Mouse (Mus musculus) right cerebral cortex, postnatal 4 days (tissue): ENCODE measurements at regions not wholly inside any gene's neighbourhood (a gene's known extent, or its start where the extent isn't known, plus 50 kb on each side); places are given as distances from the start of the nearest gene placed in this dataset.

Experiments
- DNase-seq: peaks from one replicate; pipeline ENCODE4 v3.0.0-alpha.2; 2022

GRCm38 (mm10) chr17:82731561-82731960 is 483.5 kb upstream of the Pkdcc start:
- no peak for DNase-seq

- no peak for DNase-seq
Observed at GRCm38 (mm10) chr17:82742445-82742844, 472.6 kb upstream of the Pkdcc start.

GRCm38 (mm10) chr17:82757400-82757799 is 457.7 kb upstream of the Pkdcc start:
- DNase-seq: no peak

- DNase-seq: no peak
Observed at GRCm38 (mm10) chr17:82779096-82779495, 436.0 kb upstream of the Pkdcc start.

GRCm38 (mm10) chr17:82822129-82822528 is 393.0 kb upstream of the Pkdcc start:
- no peak for DNase-seq

GRCm38 (mm10) chr17:82824057-82824456 is 391.0 kb upstream of the Pkdcc start:
- no peak for DNase-seq

GRCm38 (mm10) chr17:82824619-82825018 is 390.5 kb upstream of the Pkdcc start:
- DNase-seq: no peak

GRCm38 (mm10) chr17:82827170-82827569 is 387.9 kb upstream of the Pkdcc start:
- no peak for DNase-seq

- no peak for DNase-seq
Observed at GRCm38 (mm10) chr17:82827841-82828240, 387.3 kb upstream of the Pkdcc start.

- DNase-seq: no peak
Observed at GRCm38 (mm10) chr17:82828434-82828997, 386.6 kb upstream of the Pkdcc start.

GRCm38 (mm10) chr17:82829415-82829814 is 385.7 kb upstream of the Pkdcc start:
- no peak for DNase-seq

- DNase-seq: no peak
Observed at GRCm38 (mm10) chr17:82834177-82834576, 380.9 kb upstream of the Pkdcc start.

GRCm38 (mm10) chr17:82836115-82836514 is 379.0 kb upstream of the Pkdcc start:
- no peak for DNase-seq

GRCm38 (mm10) chr17:82846776-82847494 is 368.2 kb upstream of the Pkdcc start:
- DNase-seq: no peak

- peak; percentile 84 for DNase-seq
Observed at GRCm38 (mm10) chr17:82857199-82858147, 357.6 kb upstream of the Pkdcc start.

- no peak for DNase-seq
Observed at GRCm38 (mm10) chr17:82860391-82860790, 354.7 kb upstream of the Pkdcc start.

GRCm38 (mm10) chr17:82860966-82861365 is 354.1 kb upstream of the Pkdcc start:
- no peak for DNase-seq

- no peak for DNase-seq
Observed at GRCm38 (mm10) chr17:82877131-82877530, 338.0 kb upstream of the Pkdcc start.

- no peak for DNase-seq
Observed at GRCm38 (mm10) chr17:82900602-82901001, 314.5 kb upstream of the Pkdcc start.

GRCm38 (mm10) chr17:82901098-82901891 is 313.8 kb upstream of the Pkdcc start:
- no peak for DNase-seq

- no peak for DNase-seq
Observed at GRCm38 (mm10) chr17:82904961-82905360, 310.1 kb upstream of the Pkdcc start.

GRCm38 (mm10) chr17:82905483-82905882 is 309.6 kb upstream of the Pkdcc start:
- no peak for DNase-seq

GRCm38 (mm10) chr17:82909189-82909588 is 305.9 kb upstream of the Pkdcc start:
- DNase-seq: no peak
